Mouse (Mus musculus): ENCODE data around the gene Helz. TPM values are rescaled to one million over a fixed set of nuclear protein-coding genes. Genes with fewer than 3 reads are reported as not detected.

Helz gene
- polyA plus RNA-seq, 1 experiment from 2014 or later, result 13.9 TPM

DNA sequence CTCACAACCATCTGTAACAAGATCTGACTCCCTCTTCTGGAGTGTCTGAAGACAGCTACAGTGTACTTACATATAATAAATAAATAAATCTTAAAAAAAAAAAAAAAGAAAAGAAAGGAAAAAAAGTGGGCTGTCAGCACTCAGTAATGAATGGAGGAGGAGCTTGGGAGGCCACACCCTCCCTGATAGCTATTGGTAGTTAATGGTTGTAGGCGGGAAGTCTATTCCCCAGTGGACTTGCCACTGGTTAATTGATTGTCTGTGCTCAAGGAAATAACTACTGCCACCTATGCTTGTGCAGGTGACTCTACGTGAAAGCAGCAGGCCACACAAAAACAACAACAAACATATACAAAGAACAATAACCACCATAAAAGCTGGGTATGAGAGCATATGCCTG, 31.3 kb upstream of the Helz start:
- 89% methylated on average over 2 of the region's 2 CpGs for WGBS
- Histone ChIP-seq H3K36me3 (ENCODE audit: control insufficient read depth, insufficient read depth) (no peaks in the 10 kb centered on the region), H3K9ac (ENCODE audit: low read length) (no peak overlapping the region), H3K4me3 (ENCODE audit: low read length) (no peak overlapping the region), H3K4me1 (ENCODE audit: control insufficient read depth, insufficient read depth, low read length) (peaks cover 3% of the 10 kb centered on the region; the same call in 1 of the 2 replicates), H3K4me2 (ENCODE audit: low read depth, low read length) (no peak overlapping the region), H3K27me3 (ENCODE audit: control insufficient read depth, insufficient read depth, low read length) (no peaks in the 10 kb centered on the region), H3K9me3 (replicated peaks; ENCODE audit: control insufficient read depth, low read length) (no peaks in the 10 kb centered on the region), H3K27ac (ENCODE audit: low read length) (no peak overlapping the region)
- no peak for ATAC-seq (replicated peaks; ENCODE audit: extremely low read depth, insufficient read depth, low FRiP score)

DNA sequence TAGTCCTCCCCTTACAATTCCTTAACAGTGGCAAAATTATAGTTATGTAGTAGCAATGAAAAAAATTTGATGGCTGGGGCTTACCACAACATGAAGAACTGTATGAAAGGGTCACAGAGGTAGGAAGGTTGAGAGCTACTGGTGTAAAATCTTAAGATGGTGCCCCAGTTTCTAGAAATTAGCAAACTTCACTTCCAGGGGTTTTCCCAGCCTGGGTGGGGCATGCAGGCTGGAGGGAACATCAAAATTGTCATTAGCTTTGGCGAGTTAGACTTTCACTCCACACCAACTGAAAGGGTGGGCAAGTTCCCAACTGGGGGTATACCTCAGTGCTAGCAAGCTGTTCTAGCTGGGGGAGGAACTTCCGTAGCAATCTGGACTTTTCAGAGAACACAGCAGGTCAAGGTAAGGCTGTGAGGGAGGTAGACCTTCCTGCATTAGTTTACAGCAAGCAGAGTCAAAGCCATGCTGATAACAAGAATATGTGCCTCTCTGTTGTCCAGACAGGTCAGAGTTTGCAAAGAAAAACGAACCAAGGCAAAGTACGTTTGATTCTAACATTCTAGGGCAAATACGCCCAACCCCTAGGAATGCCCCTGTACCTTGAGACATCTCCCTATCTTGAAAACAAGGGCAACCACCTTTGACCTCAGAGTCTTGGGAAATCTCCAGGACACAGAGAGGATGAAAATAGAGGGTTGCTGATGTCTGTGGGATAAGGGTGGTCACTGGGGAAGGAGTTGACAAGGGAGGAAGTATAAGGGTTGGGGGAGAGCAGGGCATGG, 28.9 kb upstream of the Helz start:
- Histone ChIP-seq H3K27ac (ENCODE audit: low read length) (no peak overlapping the region), H3K4me3 (ENCODE audit: low read length) (no peak overlapping the region), H3K4me1 (ENCODE audit: control insufficient read depth, insufficient read depth, low read length) (no peaks in the 10 kb centered on the region), H3K9ac (ENCODE audit: low read length) (no peak overlapping the region), H3K36me3 (ENCODE audit: control insufficient read depth, insufficient read depth) (no peaks in the 10 kb centered on the region), H3K4me2 (ENCODE audit: low read depth, low read length) (no peak overlapping the region), H3K9me3 (replicated peaks; ENCODE audit: control insufficient read depth, low read length) (no peaks in the 10 kb centered on the region), H3K27me3 (ENCODE audit: control insufficient read depth, insufficient read depth, low read length) (no peaks in the 10 kb centered on the region)
- WGBS, result 68% methylated on average over 5 of the region's 5 CpGs
- ATAC-seq (replicated peaks; ENCODE audit: extremely low read depth, insufficient read depth, low FRiP score), result no peak

DNA sequence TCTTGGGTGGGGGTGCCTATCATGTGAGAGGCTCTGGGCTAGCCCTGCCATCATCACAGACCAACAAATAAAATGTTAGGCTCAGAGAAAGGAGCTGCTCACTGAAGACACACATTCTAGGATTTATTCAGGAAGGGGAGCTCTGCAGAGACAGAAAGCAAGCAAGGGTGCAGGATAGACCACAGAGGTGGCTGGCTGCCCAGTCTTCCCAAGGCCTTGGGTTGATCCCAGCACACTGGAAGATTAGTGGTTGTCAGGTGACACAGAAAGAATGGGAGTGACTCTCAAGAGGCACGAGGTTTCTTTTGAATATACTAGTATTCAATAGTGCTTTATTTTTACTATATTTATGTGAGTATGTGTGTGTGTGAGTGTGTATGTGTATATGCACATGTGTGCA, 26.6 kb upstream of the Helz start:
- Histone ChIP-seq H3K4me3 (ENCODE audit: low read length) (no peak overlapping the region), H3K27me3 (ENCODE audit: control insufficient read depth, insufficient read depth, low read length) (no peaks in the 10 kb centered on the region), H3K4me1 (ENCODE audit: control insufficient read depth, insufficient read depth, low read length) (no peaks in the 10 kb centered on the region), H3K4me2 (ENCODE audit: low read depth, low read length) (no peak overlapping the region), H3K9me3 (replicated peaks; ENCODE audit: control insufficient read depth, low read length) (no peaks in the 10 kb centered on the region), H3K27ac (ENCODE audit: low read length) (no peak overlapping the region), H3K9ac (ENCODE audit: low read length) (no peak overlapping the region), H3K36me3 (ENCODE audit: control insufficient read depth, insufficient read depth) (no peaks in the 10 kb centered on the region)
- no peak for ATAC-seq (replicated peaks; ENCODE audit: extremely low read depth, insufficient read depth, low FRiP score)
- 56% methylated on average over 1 of the region's 1 CpGs for WGBS

DNA sequence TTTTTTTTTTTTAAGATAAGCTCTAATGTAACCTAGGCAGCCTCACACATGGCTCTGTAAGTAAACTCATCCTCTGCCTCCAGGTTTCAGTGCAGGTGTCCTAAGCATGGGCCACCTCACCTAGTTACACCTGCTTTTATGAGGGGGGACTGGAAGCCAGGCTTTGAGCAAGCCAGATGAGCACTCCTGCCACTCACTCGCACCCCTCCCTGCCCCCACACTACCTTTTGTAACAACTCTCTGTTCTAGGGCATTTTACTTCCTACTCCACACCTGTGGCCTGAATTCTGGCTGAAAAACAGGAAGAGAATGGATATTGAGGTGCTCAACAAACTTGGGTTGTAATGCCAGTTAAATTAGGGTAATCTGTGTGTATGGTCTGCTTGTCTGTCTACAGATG, 22.8 kb upstream of the Helz start:
- no peaks in the 10 kb centered on the region for H3K27me3 ChIP-seq (ENCODE audit: control insufficient read depth, insufficient read depth, low read length)
- no peak overlapping the region for H3K4me3 ChIP-seq (ENCODE audit: low read length)
- no peaks in the 10 kb centered on the region for H3K36me3 ChIP-seq (ENCODE audit: control insufficient read depth, insufficient read depth)
- H3K27ac ChIP-seq (ENCODE audit: low read length), result no peak overlapping the region
- no peak overlapping the region for H3K4me2 ChIP-seq (ENCODE audit: low read depth, low read length)
- 80% methylated on average over 1 of the region's 1 CpGs for WGBS
- no peaks in the 10 kb centered on the region for H3K9me3 ChIP-seq (replicated peaks; ENCODE audit: control insufficient read depth, low read length)
- no peak overlapping the region for H3K9ac ChIP-seq (ENCODE audit: low read length)
- ATAC-seq (replicated peaks; ENCODE audit: extremely low read depth, insufficient read depth, low FRiP score), result no peak
- H3K4me1 ChIP-seq (ENCODE audit: control insufficient read depth, insufficient read depth, low read length), result peaks cover 3% of the 10 kb centered on the region; the same call in 1 of the 2 replicates

DNA sequence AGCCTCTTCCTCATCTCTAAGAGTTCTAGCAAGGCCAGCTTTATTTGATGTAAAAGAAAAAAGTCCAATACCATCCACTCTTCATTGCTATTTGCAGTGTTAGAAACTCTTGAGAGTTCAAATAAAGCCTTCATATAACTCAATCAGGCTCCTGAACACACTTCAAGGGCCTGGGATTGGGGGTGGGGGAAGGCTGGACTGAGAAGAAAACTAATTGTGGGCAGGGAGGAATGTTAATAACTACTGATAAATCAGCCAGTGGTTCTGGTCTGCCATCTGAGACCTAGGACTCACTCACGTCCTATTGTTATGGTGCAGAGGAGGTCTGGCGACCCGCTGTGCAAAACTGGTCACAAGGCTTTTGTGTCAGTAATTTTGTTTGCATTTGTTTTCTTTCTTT, 20.1 kb upstream of the Helz start:
- Histone ChIP-seq H3K9me3 (replicated peaks; ENCODE audit: control insufficient read depth, low read length) (no peaks in the 10 kb centered on the region), H3K4me1 (ENCODE audit: control insufficient read depth, insufficient read depth, low read length) (peaks cover 3% of the 10 kb centered on the region; the same call in 1 of the 2 replicates), H3K27me3 (ENCODE audit: control insufficient read depth, insufficient read depth, low read length) (no peaks in the 10 kb centered on the region), H3K4me2 (ENCODE audit: low read depth, low read length) (no peak overlapping the region), H3K36me3 (ENCODE audit: control insufficient read depth, insufficient read depth) (no peaks in the 10 kb centered on the region), H3K9ac (ENCODE audit: low read length) (no peak overlapping the region), H3K4me3 (ENCODE audit: low read length) (no peak overlapping the region), H3K27ac (ENCODE audit: low read length) (no peak overlapping the region)
- 64% methylated on average over 3 of the region's 3 CpGs for WGBS
- no peak for ATAC-seq (replicated peaks; ENCODE audit: extremely low read depth, insufficient read depth, low FRiP score)

DNA sequence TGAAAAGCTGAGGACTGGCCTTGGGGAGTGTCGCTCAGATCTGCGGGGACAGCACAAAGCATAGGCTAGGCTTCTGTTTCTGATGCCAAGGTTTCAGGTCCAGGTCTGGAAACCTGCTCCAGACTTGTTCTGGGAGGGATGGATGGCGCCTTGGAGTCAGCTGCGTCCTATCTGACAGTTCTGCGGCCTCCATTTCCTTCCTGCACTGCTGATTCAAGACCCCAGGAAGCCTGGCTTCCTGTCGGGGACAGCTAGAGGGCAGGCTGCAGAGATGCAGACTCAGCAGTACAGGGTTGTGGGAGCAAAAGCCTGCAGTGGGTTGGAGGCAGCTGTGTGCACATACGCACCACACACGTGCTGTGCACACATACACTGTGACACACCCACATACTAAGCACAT, 18.4 kb upstream of the Helz start:
- WGBS, result 35% methylated on average over 8 of the region's 8 CpGs
- H3K4me3 ChIP-seq (ENCODE audit: low read length), result no peak overlapping the region
- no peaks in the 10 kb centered on the region for H3K9me3 ChIP-seq (replicated peaks; ENCODE audit: control insufficient read depth, low read length)
- peak; percentile 77 for ATAC-seq (replicated peaks; ENCODE audit: extremely low read depth, insufficient read depth, low FRiP score)
- H3K27ac ChIP-seq (ENCODE audit: low read length), result peak overlapping the region; percentile 70; the same call in 1 of the 2 replicates
- H3K27me3 ChIP-seq (ENCODE audit: control insufficient read depth, insufficient read depth, low read length), result no peaks in the 10 kb centered on the region
- H3K36me3 ChIP-seq (ENCODE audit: control insufficient read depth, insufficient read depth), result no peaks in the 10 kb centered on the region
- no peak overlapping the region for H3K9ac ChIP-seq (ENCODE audit: low read length)
- H3K4me1 ChIP-seq (ENCODE audit: control insufficient read depth, insufficient read depth, low read length), result peaks cover 3% of the 10 kb centered on the region; the same call in 1 of the 2 replicates
- H3K4me2 ChIP-seq (ENCODE audit: low read depth, low read length), result no peak overlapping the region

DNA sequence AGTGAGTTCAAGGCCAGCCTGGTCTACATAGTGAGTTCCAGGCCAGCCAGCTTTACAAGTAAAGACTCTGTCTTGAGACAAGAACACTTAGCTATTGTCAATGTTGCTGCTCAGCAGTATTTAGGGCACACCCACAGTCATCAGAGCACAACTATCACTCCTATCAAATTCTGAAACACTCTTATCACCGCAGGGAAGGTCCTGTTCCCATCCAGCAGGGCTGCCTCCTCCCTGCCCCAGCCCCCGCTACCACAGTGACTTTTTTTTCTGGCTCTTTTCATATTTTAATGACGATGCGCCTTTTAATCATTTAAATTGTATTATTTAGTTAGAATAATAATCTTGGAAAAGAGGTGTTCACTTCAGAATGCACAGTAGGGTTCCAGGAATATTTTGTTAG, 16.3 kb upstream of the Helz start:
- no peak overlapping the region for H3K9ac ChIP-seq (ENCODE audit: low read length)
- no peaks in the 10 kb centered on the region for H3K36me3 ChIP-seq (ENCODE audit: control insufficient read depth, insufficient read depth)
- no peaks in the 10 kb centered on the region for H3K9me3 ChIP-seq (replicated peaks; ENCODE audit: control insufficient read depth, low read length)
- peaks cover 3% of the 10 kb centered on the region; the same call in 1 of the 2 replicates for H3K4me1 ChIP-seq (ENCODE audit: control insufficient read depth, insufficient read depth, low read length)
- no peak overlapping the region for H3K4me3 ChIP-seq (ENCODE audit: low read length)
- ATAC-seq (replicated peaks; ENCODE audit: extremely low read depth, insufficient read depth, low FRiP score), result no peak
- no peak overlapping the region for H3K27ac ChIP-seq (ENCODE audit: low read length)
- WGBS, result 58% methylated on average over 4 of the region's 4 CpGs
- no peak overlapping the region for H3K4me2 ChIP-seq (ENCODE audit: low read depth, low read length)
- H3K27me3 ChIP-seq (ENCODE audit: control insufficient read depth, insufficient read depth, low read length), result no peaks in the 10 kb centered on the region

DNA sequence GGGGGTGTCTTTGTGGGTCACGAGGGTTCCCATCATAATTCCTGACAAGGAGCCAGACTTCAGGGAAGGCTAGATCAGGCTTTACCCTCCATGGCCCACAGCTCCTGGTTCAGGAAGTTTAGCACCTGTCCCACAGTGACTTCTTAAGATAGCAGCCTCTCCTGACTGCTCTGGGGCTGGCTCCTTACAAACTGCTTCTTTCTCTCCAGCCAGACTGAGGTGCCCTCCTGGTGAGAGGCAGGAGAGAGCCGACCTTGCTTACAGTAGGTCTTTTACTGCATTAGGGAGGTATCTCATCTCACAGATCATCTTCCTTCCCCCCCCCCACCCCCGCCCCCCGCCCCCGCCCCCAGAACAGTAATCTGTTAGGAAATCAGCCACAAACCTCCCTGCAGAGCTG, 15.5 kb upstream of the Helz start:
- Histone ChIP-seq H3K4me2 (ENCODE audit: low read depth, low read length) (no peak overlapping the region), H3K9me3 (replicated peaks; ENCODE audit: control insufficient read depth, low read length) (no peaks in the 10 kb centered on the region), H3K27ac (ENCODE audit: low read length) (no peak overlapping the region), H3K4me1 (ENCODE audit: control insufficient read depth, insufficient read depth, low read length) (peaks cover 3% of the 10 kb centered on the region; the same call in 1 of the 2 replicates), H3K9ac (ENCODE audit: low read length) (no peak overlapping the region), H3K36me3 (ENCODE audit: control insufficient read depth, insufficient read depth) (no peaks in the 10 kb centered on the region), H3K4me3 (ENCODE audit: low read length) (no peak overlapping the region), H3K27me3 (ENCODE audit: control insufficient read depth, insufficient read depth, low read length) (no peaks in the 10 kb centered on the region)
- WGBS, result 23% methylated on average over 5 of the region's 5 CpGs
- no peak for ATAC-seq (replicated peaks; ENCODE audit: extremely low read depth, insufficient read depth, low FRiP score)

DNA sequence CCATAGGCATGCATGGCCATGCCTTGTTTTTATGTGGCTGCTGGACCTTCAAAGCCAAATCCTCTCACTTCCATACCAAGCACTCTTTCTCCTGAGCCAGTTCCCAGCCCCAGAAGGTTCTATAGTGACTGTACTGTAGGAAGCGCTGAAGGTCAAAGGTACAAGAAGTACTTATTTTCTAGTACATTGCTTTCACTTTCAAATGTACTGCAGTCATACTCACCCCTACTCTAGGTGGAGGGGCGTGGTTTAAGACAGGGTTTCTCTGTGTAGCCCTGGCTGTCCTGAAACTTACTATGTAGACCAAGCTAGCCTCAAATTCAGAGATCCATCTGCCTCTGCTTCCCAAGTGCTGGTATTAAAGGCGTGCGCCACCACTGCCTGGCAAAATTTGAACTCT, 8.7 kb upstream of the Helz start:
- H3K9me3 ChIP-seq (replicated peaks; ENCODE audit: control insufficient read depth, low read length), result no peaks in the 10 kb centered on the region
- no peaks in the 10 kb centered on the region for H3K4me1 ChIP-seq (ENCODE audit: control insufficient read depth, insufficient read depth, low read length)
- no peaks in the 10 kb centered on the region for H3K36me3 ChIP-seq (ENCODE audit: control insufficient read depth, insufficient read depth)
- H3K27ac ChIP-seq (ENCODE audit: low read length), result no peak overlapping the region
- no peaks in the 10 kb centered on the region for H3K27me3 ChIP-seq (ENCODE audit: control insufficient read depth, insufficient read depth, low read length)
- no peak overlapping the region for H3K4me3 ChIP-seq (ENCODE audit: low read length)
- 88% methylated on average over 4 of the region's 4 CpGs for WGBS
- H3K9ac ChIP-seq (ENCODE audit: low read length), result no peak overlapping the region
- no peak overlapping the region for H3K4me2 ChIP-seq (ENCODE audit: low read depth, low read length)
- no peak for ATAC-seq (replicated peaks; ENCODE audit: extremely low read depth, insufficient read depth, low FRiP score)

Measured in heart, embryonic 16.5 days (tissue).